Mouse (Mus musculus) frontal cortex, postnatal 10 days (tissue): ENCODE measurements around the gene Ssx9.
"Not testable (repeated sequence)": the region's sequence is repeated elsewhere in the genome, so short reads cannot be mapped to it uniquely, and the experiment has no call there.

Experiments used
- DNase-seq, 2 experiments: peaks; one replicate each; pipeline ENCODE4 v3.0.0; 2022; ENCODE audit warnings: low spot score in 2 of 2, mixed read lengths in 1 of 2

The Ssx9 gene

DNA sequence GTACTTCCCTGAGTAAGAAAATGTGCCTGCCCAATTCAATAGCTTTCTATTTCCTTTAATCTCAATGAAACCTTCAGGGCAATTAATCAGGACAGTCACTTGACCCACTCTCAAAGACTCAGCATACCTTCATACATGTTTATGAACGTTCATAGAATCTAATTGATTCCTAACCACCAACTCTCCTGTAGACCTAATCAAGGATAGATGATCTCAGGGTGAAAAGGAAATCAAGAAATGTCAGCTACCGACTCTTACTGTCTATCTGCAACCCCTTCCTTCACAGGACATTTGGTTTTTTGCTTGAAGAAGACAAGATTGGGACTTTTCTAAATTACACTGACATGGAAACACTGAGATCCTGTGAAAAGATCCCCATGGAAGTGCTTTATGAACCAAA lies at the start of gene Ssx9:
Gene Ssx9 (plus strand): TSS at position 301 of the 400 bp plus-strand sequence.
- not testable (repeated sequence) for DNase-seq

DNA sequence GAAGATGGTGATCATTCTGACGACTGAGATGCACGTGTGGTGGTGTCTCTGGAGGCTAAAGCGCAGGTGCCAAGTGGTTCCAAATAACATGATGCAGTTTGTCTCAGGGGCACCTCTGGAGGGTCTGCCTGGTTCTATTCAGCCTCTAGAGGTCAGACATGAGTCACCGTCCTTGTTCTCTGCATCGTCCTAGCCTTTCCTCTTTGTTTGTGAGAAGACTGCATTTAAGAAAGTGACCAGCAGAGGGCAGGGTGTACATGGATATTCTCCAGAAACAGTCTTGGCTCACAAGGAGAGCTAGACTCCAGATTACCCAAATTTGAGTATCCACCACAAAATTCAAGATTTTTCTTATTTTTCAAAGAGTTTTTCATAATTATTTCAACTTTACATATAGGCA lies 15.3 kb upstream of the Ssx9 start:
- peak; percentile 6 to 8 for DNase-seq

DNA sequence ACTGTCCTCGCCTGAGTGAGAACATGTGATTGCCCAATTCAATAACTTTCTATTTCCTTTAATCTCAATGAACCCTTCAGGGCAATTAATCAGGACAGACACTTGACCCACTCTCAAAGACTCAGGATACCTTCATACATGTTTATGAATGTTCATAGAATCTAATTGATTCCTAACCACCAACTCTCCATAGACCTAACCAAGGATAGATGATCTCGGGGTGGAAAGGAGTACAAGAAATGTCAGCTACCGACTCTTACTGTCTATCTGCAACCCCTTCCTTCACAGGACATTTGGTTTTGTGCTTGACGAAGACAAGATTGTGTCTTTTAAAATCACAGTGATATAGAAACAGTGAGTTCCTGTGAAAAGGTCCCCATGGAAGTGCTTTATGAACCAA lies 55.2 kb downstream of the Ssx9 start, which contains the start of gene Ssxb5:
Gene Ssxb5 (plus strand): TSS at position 301 of the 400 bp plus-strand sequence.
- not testable (repeated sequence) for DNase-seq
